Mouse (Mus musculus) hindbrain, embryonic 16.5 days (tissue): ENCODE data around the gene Tmie. TPM values are rescaled to one million over a fixed set of nuclear protein-coding genes. Genes with fewer than 3 reads are reported as not detected.

ENCODE experiments used
- ATAC-seq: fragments of 200-750 bp; cut with Nextera tagmentation; 2 replicates; pipeline ENCODE4 v1.8.0; 2017; ENCODE audit warnings: moderate TSS enrichment, moderate library complexity
- H3K27ac ChIP-seq: fragments of 300-500 bp; sonication (generic); 2 replicates; pipeline ENCODE4 v1.5.1; 2014; ENCODE audit warnings: low read depth, mild to moderate bottlenecking, control low read depth, low read length, moderate library complexity
- H3K27me3 ChIP-seq: fragments of 300-500 bp; sonication (generic); replicated peaks from 2 replicates; pipeline ENCODE4 v1.6.1; 2014; ENCODE audit warnings: low read length; ENCODE audit not compliant: control insufficient read depth, insufficient read depth
- H3K36me3 ChIP-seq: fragments of 300-500 bp; sonication (generic); 2 replicates; pipeline ENCODE4 v1.6.1; 2014; ENCODE audit warnings: mild to moderate bottlenecking, low read length, moderate library complexity, mixed read lengths; ENCODE audit not compliant: control insufficient read depth, insufficient read depth
- H3K4me1 ChIP-seq: fragments of 300-500 bp; sonication (generic); 2 replicates; pipeline ENCODE4 v1.6.1; 2014; ENCODE audit warnings: low read depth, low read length; ENCODE audit not compliant: control insufficient read depth, insufficient read depth
- H3K4me2 ChIP-seq: fragments of 300-500 bp; sonication (generic); 2 replicates; pipeline ENCODE4 v1.6.1; 2014; ENCODE audit warnings: mild to moderate bottlenecking, low read length, control low read depth, moderate library complexity
- H3K4me3 ChIP-seq: fragments of 300-500 bp; sonication (generic); 2 replicates; pipeline ENCODE4 v1.5.1; 2014; ENCODE audit warnings: mild to moderate bottlenecking, low read length, control low read depth, moderate library complexity
- H3K9ac ChIP-seq: fragments of 300-500 bp; sonication (generic); 2 replicates; pipeline ENCODE4 v1.6.1; 2014; ENCODE audit warnings: low read depth, mild to moderate bottlenecking, control low read depth, low read length, moderate library complexity
- H3K9me3 ChIP-seq: fragments of 300-500 bp; sonication (generic); 2 replicates; pipeline ENCODE4 v1.6.1; 2014; ENCODE audit warnings: mild to moderate bottlenecking, low read length, moderate library complexity; ENCODE audit not compliant: control insufficient read depth
- WGBS: fragments of 180-500 bp; shearing (Covaris S2); extraction: QIAGEN DNeasy Blood & Tissue Kit; methylation state at CpG from one replicate; pipeline ENCODE4 v1.1.7; 2014; 5-methylcytosine and 5-hydroxymethylcytosine counted together
- polyA plus RNA-seq: library from polyadenylated mRNA; unstranded; fragments of >200 nt; fragmentation: Nextera tagmentation; extraction: Ambion mirVana; gene quantifications from 2 replicates; pipeline ENCODE4 v1.2.1, GENCODE M21; 2015

Gene Tmie
- 5.2 and 6.2 TPM in 2 replicates for polyA plus RNA-seq

GRCm38 (mm10) chr9:110879998-110880561 is at the start of gene Tmie:
TSS of gene Tmie (minus strand) at chr9:110880113.
- H3K9me3 ChIP-seq: no peaks in the 10 kb centered on the region
- peak within 1 kb of the TSS; percentile 97 for H3K4me2 ChIP-seq
- H3K4me1 ChIP-seq: peaks cover 24% of the 10 kb centered on the region
- peak within 1 kb of the TSS; percentile 73 for H3K27ac ChIP-seq
- H3K27me3 ChIP-seq: peaks cover 15% of the 10 kb centered on the region
- H3K9ac ChIP-seq: peak within 1 kb of the TSS; percentile 69
- WGBS: under 1% methylated on average over 38 of the region's 57 CpGs
- peak; percentile 63 for ATAC-seq
- H3K36me3 ChIP-seq: no peaks in the 10 kb centered on the region
- H3K4me3 ChIP-seq: peak within 1 kb of the TSS; percentile 61

- H3K27me3 ChIP-seq: no peaks in the 10 kb centered on the region
- H3K27ac ChIP-seq: no peak overlapping the region
- no peak overlapping the region for H3K9ac ChIP-seq
- H3K4me3 ChIP-seq: no peak overlapping the region
- H3K4me2 ChIP-seq: no peak overlapping the region
- no peaks in the 10 kb centered on the region for H3K36me3 ChIP-seq
- WGBS: 18% methylated on average over 7 of the region's 7 CpGs
- no peak for ATAC-seq
- no peaks in the 10 kb centered on the region for H3K9me3 ChIP-seq
- H3K4me1 ChIP-seq: peaks cover 2% of the 10 kb centered on the region; the same call in 1 of the 2 replicates
Observed at GRCm38 (mm10) chr9:110922759-110923158, 42.8 kb upstream of the Tmie start.

- 43% methylated on average over 15 of the region's 15 CpGs for WGBS
- no peak overlapping the region for H3K27ac ChIP-seq
- no peaks in the 10 kb centered on the region for H3K36me3 ChIP-seq
- H3K9ac ChIP-seq: no peak overlapping the region
- ATAC-seq: peak; percentile 73
- no peaks in the 10 kb centered on the region for H3K9me3 ChIP-seq
- H3K27me3 ChIP-seq: no peaks in the 10 kb centered on the region
- peaks cover 2% of the 10 kb centered on the region; the same call in 1 of the 2 replicates for H3K4me1 ChIP-seq
- H3K4me2 ChIP-seq: no peak overlapping the region; the same call in 1 of the 2 replicates
- H3K4me3 ChIP-seq: no peak overlapping the region
Observed at GRCm38 (mm10) chr9:110920665-110921419, 40.9 kb upstream of the Tmie start.

GRCm38 (mm10) chr9:110916786-110917185 is 36.9 kb upstream of the Tmie start, which contains the start of gene Fam240a:
TSS of gene Fam240a (minus strand) at chr9:110916861.
- no peaks in the 10 kb centered on the region for H3K9me3 ChIP-seq
- H3K36me3 ChIP-seq: no peaks in the 10 kb centered on the region
- no peak within 1 kb of the TSS for H3K9ac ChIP-seq
- ATAC-seq: no peak
- no peaks in the 10 kb centered on the region for H3K27me3 ChIP-seq
- WGBS: 92% methylated on average over 7 of the region's 7 CpGs
- no peak within 1 kb of the TSS for H3K4me2 ChIP-seq
- H3K4me1 ChIP-seq: peaks cover 2% of the 10 kb centered on the region; the same call in 1 of the 2 replicates
- H3K27ac ChIP-seq: no peak within 1 kb of the TSS
- no peak within 1 kb of the TSS for H3K4me3 ChIP-seq

GRCm38 (mm10) chr9:110915466-110915865 is 35.6 kb upstream of the Tmie start:
- 74% methylated on average over 8 of the region's 8 CpGs for WGBS
- Histone ChIP-seq H3K27me3 (no peaks in the 10 kb centered on the region), H3K4me3 (no peak overlapping the region), H3K9me3 (no peaks in the 10 kb centered on the region), H3K9ac (no peak overlapping the region), H3K27ac (no peak overlapping the region), H3K4me2 (no peak overlapping the region), H3K36me3 (no peaks in the 10 kb centered on the region), H3K4me1 (no peaks in the 10 kb centered on the region)
- ATAC-seq: no peak

GRCm38 (mm10) chr9:110914631-110915236 is 34.8 kb upstream of the Tmie start:
- no peak overlapping the region for H3K27ac ChIP-seq
- H3K4me1 ChIP-seq: no peaks in the 10 kb centered on the region
- H3K9me3 ChIP-seq: no peaks in the 10 kb centered on the region
- no peak overlapping the region for H3K4me2 ChIP-seq
- ATAC-seq: no peak
- no peak overlapping the region for H3K9ac ChIP-seq
- H3K4me3 ChIP-seq: no peak overlapping the region
- 53% methylated on average over 21 of the region's 21 CpGs for WGBS
- H3K36me3 ChIP-seq: no peaks in the 10 kb centered on the region
- no peaks in the 10 kb centered on the region for H3K27me3 ChIP-seq

- Histone ChIP-seq H3K4me3 (no peak overlapping the region), H3K9me3 (no peaks in the 10 kb centered on the region), H3K27me3 (no peaks in the 10 kb centered on the region), H3K4me1 (no peaks in the 10 kb centered on the region), H3K36me3 (no peaks in the 10 kb centered on the region), H3K4me2 (no peak overlapping the region), H3K27ac (no peak overlapping the region), H3K9ac (no peak overlapping the region)
- ATAC-seq: no peak
- WGBS: 76% methylated on average over 6 of the region's 6 CpGs
Observed at GRCm38 (mm10) chr9:110909371-110909967, 29.6 kb upstream of the Tmie start.

- no peak for ATAC-seq
- no peaks in the 10 kb centered on the region for H3K36me3 ChIP-seq
- WGBS: 95% methylated on average over 3 of the region's 3 CpGs
- H3K4me1 ChIP-seq: no peaks in the 10 kb centered on the region
- H3K27me3 ChIP-seq: no peaks in the 10 kb centered on the region
- H3K4me3 ChIP-seq: no peak overlapping the region
- H3K27ac ChIP-seq: no peak overlapping the region
- no peaks in the 10 kb centered on the region for H3K9me3 ChIP-seq
- H3K9ac ChIP-seq: no peak overlapping the region
- H3K4me2 ChIP-seq: no peak overlapping the region
Observed at GRCm38 (mm10) chr9:110908631-110909016, 28.7 kb upstream of the Tmie start.
